Mouse (Mus musculus): ENCODE results near the gene Cend1. TPM values are rescaled to one million over a fixed set of nuclear protein-coding genes. Genes with fewer than 3 reads are reported as not detected.

Cend1 gene
- total and polyA plus RNA-seq, 2 experiments = 0.09 TPM; not detected in 1

DNA sequence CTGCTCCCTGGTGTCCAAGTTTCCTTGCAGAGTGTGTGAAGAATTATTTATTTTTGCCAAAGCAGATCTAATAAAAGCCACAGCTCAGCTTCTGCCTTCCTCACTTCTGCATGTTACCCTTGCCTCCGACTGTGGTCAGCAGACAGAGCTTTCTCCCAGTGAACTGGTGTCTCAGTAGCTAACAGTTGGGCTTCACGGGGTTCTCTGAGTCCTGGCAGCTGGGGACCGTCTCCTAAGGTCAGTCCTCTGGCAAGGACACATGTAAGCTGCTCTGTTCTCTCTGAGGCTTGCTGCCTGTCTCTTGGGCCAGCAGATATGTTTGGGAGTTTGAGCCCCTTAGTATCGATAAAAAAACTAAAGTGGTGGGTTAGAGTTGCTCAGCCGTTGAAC, 30.7 kb upstream of the Cend1 start:
- H3K4me3 ChIP-seq (ENCODE audit: insufficient read depth, low read depth, low read length) = no peak overlapping the region
- no peak overlapping the region for H3K27ac ChIP-seq (replicated peaks; ENCODE audit: insufficient read depth, low read depth, low read length)
- H3K36me3 ChIP-seq (ENCODE audit: control insufficient read depth, insufficient read depth, low read length) = peaks cover 19% of the 10 kb centered on the region; the same call in 1 of the 2 replicates
- 81% methylated on average over 5 of the region's 5 CpGs for WGBS
- H3K79me2 ChIP-seq (ENCODE audit: control insufficient read depth, insufficient read depth, low read length) = peaks cover 8% of the 10 kb centered on the region; the same call in 1 of the 2 replicates
- no peak for DNase-seq (ENCODE audit: extremely low read depth, low read depth, low spot score)
- H3K9ac ChIP-seq (ENCODE audit: low read depth, low read length) = no peak overlapping the region
- H3K27me3 ChIP-seq (ENCODE audit: control insufficient read depth, insufficient read depth, low read length) = no peaks in the 10 kb centered on the region
- H3K4me1 ChIP-seq (ENCODE audit: control insufficient read depth, insufficient read depth, low read length) = peaks cover 21% of the 10 kb centered on the region; the same call in 1 of the 2 replicates
- TF ChIP-seq CTCF (IDR thresholded peaks at IDR 0.05; ENCODE audit: low read depth, low read length) (no peak), POLR2A (IDR thresholded peaks at IDR 0.05; ENCODE audit: extremely low read depth, insufficient read depth, low read length) (no peak)

DNA sequence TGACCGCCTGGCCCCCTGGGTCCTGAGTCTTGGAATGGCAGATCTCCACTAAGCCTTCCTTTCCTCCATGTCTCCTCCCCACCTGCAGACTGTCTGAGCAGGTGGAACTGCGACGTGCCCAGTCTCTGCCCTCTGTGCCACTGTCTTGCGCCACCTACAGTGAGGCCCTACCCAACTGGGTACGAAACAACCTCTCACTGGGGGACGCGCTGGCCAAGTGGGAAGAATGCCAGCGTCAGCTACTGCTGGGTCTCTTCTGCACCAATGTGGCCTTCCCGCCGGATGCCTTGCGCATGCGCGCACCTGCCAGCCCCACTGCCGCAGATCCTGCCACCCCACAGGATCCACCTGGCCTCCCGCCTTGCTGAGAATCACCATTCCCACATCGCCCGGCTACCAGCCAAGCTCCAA, 30.0 kb upstream of the Cend1 start:
- no peak for DNase-seq (ENCODE audit: extremely low read depth, low read depth, low spot score)
- Histone ChIP-seq H3K9ac (ENCODE audit: low read depth, low read length) (no peak overlapping the region), H3K27ac (replicated peaks; ENCODE audit: insufficient read depth, low read depth, low read length) (no peak overlapping the region), H3K79me2 (ENCODE audit: control insufficient read depth, insufficient read depth, low read length) (peaks cover 8% of the 10 kb centered on the region; the same call in 1 of the 2 replicates), H3K4me3 (ENCODE audit: insufficient read depth, low read depth, low read length) (no peak overlapping the region), H3K4me1 (ENCODE audit: control insufficient read depth, insufficient read depth, low read length) (peaks cover 21% of the 10 kb centered on the region; the same call in 1 of the 2 replicates), H3K27me3 (ENCODE audit: control insufficient read depth, insufficient read depth, low read length) (no peaks in the 10 kb centered on the region), H3K36me3 (ENCODE audit: control insufficient read depth, insufficient read depth, low read length) (peaks cover 19% of the 10 kb centered on the region; the same call in 1 of the 2 replicates)
- WGBS = 91% methylated on average over 17 of the region's 17 CpGs
- TF ChIP-seq POLR2A (IDR thresholded peaks at IDR 0.05; ENCODE audit: extremely low read depth, insufficient read depth, low read length) = no peak
- no peak for TF ChIP-seq CTCF (IDR thresholded peaks at IDR 0.05; ENCODE audit: low read depth, low read length)

DNA sequence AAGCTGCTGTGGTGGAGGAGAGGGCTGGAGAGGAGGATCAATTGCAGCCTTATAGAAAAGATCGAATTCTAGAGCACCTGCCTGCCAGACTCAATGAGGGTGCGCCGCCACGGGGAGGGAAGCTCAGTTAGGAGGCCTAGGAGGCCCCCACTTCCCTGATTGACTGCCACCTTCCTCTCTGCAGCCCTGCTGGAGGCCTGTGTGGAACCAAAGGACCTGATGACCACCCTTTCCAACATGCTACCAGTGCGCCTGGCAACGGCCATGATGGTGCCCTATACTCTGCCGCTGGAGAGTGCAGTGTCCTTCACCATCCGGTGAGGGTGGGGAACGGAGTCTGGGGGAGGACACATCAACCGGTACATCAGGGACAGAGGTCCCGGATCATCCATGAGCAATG, 29.4 kb upstream of the Cend1 start:
- Histone ChIP-seq H3K4me3 (ENCODE audit: insufficient read depth, low read depth, low read length) (no peak overlapping the region), H3K27ac (replicated peaks; ENCODE audit: insufficient read depth, low read depth, low read length) (no peak overlapping the region), H3K4me1 (ENCODE audit: control insufficient read depth, insufficient read depth, low read length) (peaks cover 21% of the 10 kb centered on the region; the same call in 1 of the 2 replicates), H3K36me3 (ENCODE audit: control insufficient read depth, insufficient read depth, low read length) (peaks cover 19% of the 10 kb centered on the region; the same call in 1 of the 2 replicates), H3K27me3 (ENCODE audit: control insufficient read depth, insufficient read depth, low read length) (no peaks in the 10 kb centered on the region), H3K9ac (ENCODE audit: low read depth, low read length) (no peak overlapping the region), H3K79me2 (ENCODE audit: control insufficient read depth, insufficient read depth, low read length) (peaks cover 8% of the 10 kb centered on the region; the same call in 1 of the 2 replicates)
- DNase-seq (ENCODE audit: extremely low read depth, low read depth, low spot score) = no peak
- TF ChIP-seq POLR2A (IDR thresholded peaks at IDR 0.05; ENCODE audit: extremely low read depth, insufficient read depth, low read length) = no peak
- TF ChIP-seq CTCF (IDR thresholded peaks at IDR 0.05; ENCODE audit: low read depth, low read length) = no peak
- 90% methylated on average over 11 of the region's 11 CpGs for WGBS

DNA sequence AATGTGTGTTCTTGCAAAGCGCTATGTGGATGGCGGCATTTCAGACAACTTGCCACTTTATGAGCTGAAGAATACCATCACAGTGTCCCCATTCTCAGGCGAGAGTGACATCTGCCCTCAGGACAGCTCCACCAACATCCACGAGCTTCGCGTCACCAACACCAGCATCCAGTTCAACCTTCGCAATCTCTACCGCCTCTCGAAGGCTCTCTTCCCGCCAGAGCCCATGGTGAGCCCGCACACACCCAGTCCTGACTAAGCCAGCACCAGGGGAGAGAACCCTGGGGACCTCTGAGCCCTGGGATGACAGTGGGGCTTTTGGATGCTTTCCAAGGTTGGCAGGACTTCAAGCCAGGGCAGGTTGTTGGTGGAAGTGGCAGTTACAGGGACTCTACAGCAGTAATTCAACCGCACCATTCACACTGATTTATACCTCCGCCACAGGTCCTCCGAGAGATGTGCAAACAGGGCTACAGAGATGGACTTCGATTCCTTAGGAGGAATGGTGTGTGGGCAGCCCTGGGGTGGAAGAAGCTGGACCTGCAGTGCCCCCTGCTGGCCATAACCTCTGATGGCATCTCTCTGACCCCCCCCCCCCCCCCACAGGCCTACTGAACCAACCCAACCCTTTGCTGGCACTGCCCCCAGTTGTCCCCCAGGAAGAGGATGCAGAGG, 28.8 kb upstream of the Cend1 start:
- Histone ChIP-seq H3K4me3 (ENCODE audit: insufficient read depth, low read depth, low read length) (no peak overlapping the region), H3K4me1 (ENCODE audit: control insufficient read depth, insufficient read depth, low read length) (peaks cover 21% of the 10 kb centered on the region; the same call in 1 of the 2 replicates), H3K79me2 (ENCODE audit: control insufficient read depth, insufficient read depth, low read length) (peaks cover 8% of the 10 kb centered on the region; the same call in 1 of the 2 replicates), H3K27ac (replicated peaks; ENCODE audit: insufficient read depth, low read depth, low read length) (no peak overlapping the region), H3K9ac (ENCODE audit: low read depth, low read length) (no peak overlapping the region), H3K36me3 (ENCODE audit: control insufficient read depth, insufficient read depth, low read length) (peaks cover 19% of the 10 kb centered on the region; the same call in 1 of the 2 replicates), H3K27me3 (ENCODE audit: control insufficient read depth, insufficient read depth, low read length) (no peaks in the 10 kb centered on the region)
- 73% methylated on average over 15 of the region's 15 CpGs for WGBS
- TF ChIP-seq CTCF (IDR thresholded peaks at IDR 0.05; ENCODE audit: low read depth, low read length) (peak; percentile 80), POLR2A (IDR thresholded peaks at IDR 0.05; ENCODE audit: extremely low read depth, insufficient read depth, low read length) (no peak)
- DNase-seq (ENCODE audit: extremely low read depth, low read depth, low spot score) = no peak

DNA sequence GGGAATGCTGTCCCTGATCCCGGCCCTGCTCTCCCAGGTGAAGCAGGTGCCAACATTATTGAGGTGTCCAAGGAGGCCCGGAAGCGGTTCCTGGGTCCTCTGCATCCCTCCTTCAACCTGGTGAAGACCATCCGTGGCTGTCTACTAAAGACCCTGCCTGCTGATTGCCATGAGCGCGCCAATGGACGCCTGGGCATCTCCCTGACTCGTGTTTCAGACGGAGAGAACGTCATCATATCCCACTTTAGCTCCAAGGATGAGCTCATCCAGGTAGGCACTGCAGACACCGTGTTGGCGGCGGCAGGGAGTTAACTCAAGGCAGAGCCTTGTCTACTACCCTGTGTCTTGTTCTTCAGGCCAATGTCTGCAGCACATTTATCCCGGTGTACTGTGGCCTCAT, 27.9 kb upstream of the Cend1 start:
- H3K9ac ChIP-seq (ENCODE audit: low read depth, low read length) = no peak overlapping the region
- 90% methylated on average over 14 of the region's 14 CpGs for WGBS
- H3K4me3 ChIP-seq (ENCODE audit: insufficient read depth, low read depth, low read length) = no peak overlapping the region
- peaks cover 19% of the 10 kb centered on the region; the same call in 1 of the 2 replicates for H3K4me1 ChIP-seq (ENCODE audit: control insufficient read depth, insufficient read depth, low read length)
- H3K27ac ChIP-seq (replicated peaks; ENCODE audit: insufficient read depth, low read depth, low read length) = no peak overlapping the region
- TF ChIP-seq POLR2A (IDR thresholded peaks at IDR 0.05; ENCODE audit: extremely low read depth, insufficient read depth, low read length) = no peak
- no peak for TF ChIP-seq CTCF (IDR thresholded peaks at IDR 0.05; ENCODE audit: low read depth, low read length)
- DNase-seq (ENCODE audit: extremely low read depth, low read depth, low spot score) = no peak
- H3K36me3 ChIP-seq (ENCODE audit: control insufficient read depth, insufficient read depth, low read length) = peaks cover 19% of the 10 kb centered on the region; the same call in 1 of the 2 replicates
- no peaks in the 10 kb centered on the region for H3K27me3 ChIP-seq (ENCODE audit: control insufficient read depth, insufficient read depth, low read length)
- peaks cover 8% of the 10 kb centered on the region; the same call in 1 of the 2 replicates for H3K79me2 ChIP-seq (ENCODE audit: control insufficient read depth, insufficient read depth, low read length)

DNA sequence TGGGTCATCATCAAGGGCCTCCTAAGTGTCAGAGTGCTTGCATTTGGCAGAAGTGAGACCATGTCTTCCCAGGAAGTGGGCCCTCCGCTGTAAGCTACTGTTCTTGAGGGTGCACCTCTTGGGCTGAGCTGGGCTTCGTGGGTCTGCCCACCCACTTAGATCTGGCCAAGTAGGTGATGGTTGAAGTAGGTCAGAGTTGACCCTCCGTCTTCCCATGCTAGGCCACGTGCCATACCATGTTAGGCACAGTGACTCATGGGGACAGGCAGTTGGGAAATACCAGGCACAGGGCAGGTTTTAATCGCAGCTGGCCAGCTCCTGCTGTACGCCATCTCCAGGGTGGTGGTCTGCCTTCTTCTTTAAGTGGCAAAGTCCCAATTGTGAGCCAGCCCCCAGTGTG, 27.4 kb upstream of the Cend1 start:
- WGBS = 22% methylated on average over 6 of the region's 6 CpGs
- Histone ChIP-seq H3K4me1 (ENCODE audit: control insufficient read depth, insufficient read depth, low read length) (peaks cover 18% of the 10 kb centered on the region; the same call in 1 of the 2 replicates), H3K27me3 (ENCODE audit: control insufficient read depth, insufficient read depth, low read length) (no peaks in the 10 kb centered on the region), H3K27ac (replicated peaks; ENCODE audit: insufficient read depth, low read depth, low read length) (peak overlapping the region; percentile 93), H3K79me2 (ENCODE audit: control insufficient read depth, insufficient read depth, low read length) (peaks cover 8% of the 10 kb centered on the region; the same call in 1 of the 2 replicates), H3K9ac (ENCODE audit: low read depth, low read length) (peak overlapping the region; percentile 98; the same call in 1 of the 2 replicates), H3K36me3 (ENCODE audit: control insufficient read depth, insufficient read depth, low read length) (peaks cover 20% of the 10 kb centered on the region; the same call in 1 of the 2 replicates), H3K4me3 (ENCODE audit: insufficient read depth, low read depth, low read length) (peak overlapping the region; percentile 91; the same call in 1 of the 2 replicates)
- peak; percentile 62 for DNase-seq (ENCODE audit: extremely low read depth, low read depth, low spot score)
- TF ChIP-seq CTCF (IDR thresholded peaks at IDR 0.05; ENCODE audit: low read depth, low read length) (no peak), POLR2A (IDR thresholded peaks at IDR 0.05; ENCODE audit: extremely low read depth, insufficient read depth, low read length) (no peak)

All from liver, adult 2 months (tissue).